Mouse (Mus musculus): Measurements from ENCODE around the gene Cfap206. TPM values are rescaled to one million over a fixed set of nuclear protein-coding genes. Genes with fewer than 3 reads are reported as not detected.

The Cfap206 gene
- polyA plus RNA-seq, 1 experiment, result 0.04 TPM

DNA sequence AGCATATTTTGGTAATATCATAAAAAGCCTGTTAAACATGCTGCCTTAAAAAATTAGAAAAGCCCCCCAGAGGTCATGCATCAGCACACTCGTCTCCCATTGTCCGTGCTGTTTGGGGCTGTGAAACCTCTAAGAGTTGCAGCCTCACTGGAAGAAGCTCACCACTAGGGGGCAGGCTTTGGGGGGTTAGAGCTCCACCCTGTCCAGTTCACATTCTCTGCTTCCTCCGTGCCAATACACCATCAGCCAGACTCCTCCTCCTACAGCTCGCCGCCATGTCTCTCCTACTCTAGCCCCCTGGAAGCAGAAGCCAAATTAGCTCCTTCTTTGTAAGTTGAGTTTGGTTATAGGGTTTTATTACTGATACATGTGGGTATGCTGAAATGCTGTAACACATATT lies 28.5 kb downstream of the Cfap206 start:
- Histone ChIP-seq H3K79me2 (ENCODE audit: control insufficient read depth, insufficient read depth) (no peaks in the 10 kb centered on the region), H3K36me3 (ENCODE audit: control insufficient read depth, insufficient read depth) (no peaks in the 10 kb centered on the region), H3K27me3 (ENCODE audit: control insufficient read depth, insufficient read depth, insufficient read length) (no peaks in the 10 kb centered on the region), H3K4me3 (ENCODE audit: insufficient read depth, poor library complexity, severe bottlenecking) (no peak overlapping the region), H3K79me3 (ENCODE audit: low read depth) (no peaks in the 10 kb centered on the region), H3ac (ENCODE audit: control insufficient read depth, insufficient read length, low read depth) (no peak overlapping the region)
- TF ChIP-seq MAX (IDR thresholded peaks at IDR 0.05) (no peak), CTCF (IDR thresholded peaks at IDR 0.05; ENCODE audit: control insufficient read depth, insufficient read depth, insufficient read length) (peak; percentile 21)

DNA sequence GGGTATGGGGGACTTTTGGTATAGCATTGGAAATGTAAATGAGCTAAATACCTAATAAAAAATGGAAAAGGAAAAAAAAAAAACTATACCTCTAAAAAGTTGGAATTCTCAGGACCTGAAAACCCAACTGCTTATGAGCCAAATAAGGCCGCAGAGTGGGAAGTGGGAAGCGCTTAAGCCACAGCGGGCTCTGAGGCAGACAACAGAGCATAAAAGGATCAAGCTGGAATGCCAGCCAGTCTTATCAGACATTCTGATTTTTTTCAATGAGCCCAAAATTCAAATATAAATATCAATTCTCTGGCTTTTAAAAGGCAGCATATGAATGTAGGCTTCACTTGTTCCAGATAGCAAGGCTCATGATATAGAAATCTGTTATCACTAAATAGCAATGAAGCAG lies 42.0 kb downstream of the Cfap206 start:
- Histone ChIP-seq H3K79me3 (ENCODE audit: low read depth) (peaks cover 6% of the 10 kb centered on the region), H3K36me3 (ENCODE audit: control insufficient read depth, insufficient read depth) (no peaks in the 10 kb centered on the region), H3K4me3 (ENCODE audit: insufficient read depth, poor library complexity, severe bottlenecking) (no peak overlapping the region), H3ac (ENCODE audit: control insufficient read depth, insufficient read length, low read depth) (no peak overlapping the region), H3K79me2 (ENCODE audit: control insufficient read depth, insufficient read depth) (peaks cover 32% of the 10 kb centered on the region), H3K27me3 (ENCODE audit: control insufficient read depth, insufficient read depth, insufficient read length) (no peaks in the 10 kb centered on the region)
- TF ChIP-seq MAX (IDR thresholded peaks at IDR 0.05), result no peak
- TF ChIP-seq MYOD1 (IDR thresholded peaks at IDR 0.05; ENCODE audit: control insufficient read depth, insufficient read length, low read depth), result no peak
- no peak for TF ChIP-seq CTCF (IDR thresholded peaks at IDR 0.05; ENCODE audit: control insufficient read depth, insufficient read depth, insufficient read length)

DNA sequence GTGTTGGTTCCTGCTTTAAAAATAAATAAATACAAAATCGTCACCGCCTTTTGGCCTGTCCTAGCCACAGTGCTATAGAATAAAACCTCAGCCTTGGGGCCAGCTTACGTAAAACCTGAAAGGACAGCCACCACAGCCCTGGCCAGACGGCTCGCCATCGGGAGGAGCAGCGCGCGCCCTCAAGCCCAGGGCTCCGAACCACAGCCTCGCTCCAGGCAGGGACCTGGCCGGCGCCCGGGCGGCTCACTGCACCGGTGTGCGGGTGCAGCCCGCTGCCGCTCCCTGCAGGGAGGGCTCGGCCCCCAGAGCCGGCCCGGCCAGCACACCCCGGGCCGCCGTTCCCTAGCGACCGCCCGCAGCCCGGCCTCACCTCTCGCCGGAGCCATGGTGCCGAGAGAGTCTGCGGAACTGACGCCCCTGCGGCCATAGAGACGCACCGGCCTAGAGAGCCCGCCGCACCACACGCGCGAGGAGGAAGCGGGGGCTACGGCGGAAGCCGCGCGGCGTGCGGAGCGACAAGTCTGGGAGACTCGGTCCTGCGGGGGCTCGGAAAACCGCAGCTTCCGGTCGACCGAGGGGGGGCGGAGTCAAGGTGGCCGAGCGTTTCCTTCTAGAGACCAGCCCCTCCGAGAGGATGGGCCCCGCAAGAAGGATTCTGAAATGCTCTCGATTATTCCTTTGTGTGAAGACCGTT lies 43.0 kb downstream of the Cfap206 start, which contains the start of gene Slc35a1:
Slc35a1 (minus strand) TSS at position 565 of the 694 bp plus-strand sequence.
- peak within 1 kb of the TSS; percentile 52 for H3K4me3 ChIP-seq (ENCODE audit: insufficient read depth, poor library complexity, severe bottlenecking)
- H3K27me3 ChIP-seq (ENCODE audit: control insufficient read depth, insufficient read depth, insufficient read length), result no peaks in the 10 kb centered on the region
- peaks cover 6% of the 10 kb centered on the region for H3K79me3 ChIP-seq (ENCODE audit: low read depth)
- no peak for TF ChIP-seq CTCF (IDR thresholded peaks at IDR 0.05; ENCODE audit: control insufficient read depth, insufficient read depth, insufficient read length)
- no peak for TF ChIP-seq MYOD1 (IDR thresholded peaks at IDR 0.05; ENCODE audit: control insufficient read depth, insufficient read length, low read depth)
- TF ChIP-seq CEBPB (IDR thresholded peaks at IDR 0.05; ENCODE audit: low read depth), result no peak
- no peak for TF ChIP-seq MYOG (IDR thresholded peaks at IDR 0.05; ENCODE audit: control insufficient read depth, extremely low read depth, insufficient read length)
- no peak for TF ChIP-seq USF1 (IDR thresholded peaks at IDR 0.05; ENCODE audit: low read depth)
- TF ChIP-seq MAX (IDR thresholded peaks at IDR 0.05), result no peak
- no peak for TF ChIP-seq FOSL1 (IDR thresholded peaks at IDR 0.05; ENCODE audit: insufficient read depth, low read length, poor library complexity, severe bottlenecking)
- H3ac ChIP-seq (ENCODE audit: control insufficient read depth, insufficient read length, low read depth), result peak within 1 kb of the TSS; percentile 82
- H3K36me3 ChIP-seq (ENCODE audit: control insufficient read depth, insufficient read depth), result no peaks in the 10 kb centered on the region
- peaks cover 32% of the 10 kb centered on the region for H3K79me2 ChIP-seq (ENCODE audit: control insufficient read depth, insufficient read depth)

DNA sequence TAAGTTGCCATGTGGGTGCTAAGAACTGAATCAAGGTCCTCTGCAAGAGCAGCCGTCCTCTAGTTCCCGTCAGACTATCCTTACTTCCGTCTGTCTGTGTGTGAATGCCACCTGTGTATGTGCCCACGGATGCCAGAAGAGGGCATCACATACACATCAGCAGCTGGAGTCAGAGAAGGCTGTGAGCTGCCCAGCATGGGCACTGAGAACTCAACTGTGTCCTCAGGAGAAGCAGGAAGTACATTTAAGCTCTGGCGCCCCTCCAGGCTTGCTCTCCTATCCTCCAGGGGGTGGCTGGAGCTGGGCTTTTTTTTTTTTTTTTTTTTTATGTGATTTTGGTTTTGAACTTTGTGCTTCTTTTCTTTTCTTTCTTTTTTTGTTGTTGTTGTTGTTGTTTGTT lies 49.5 kb downstream of the Cfap206 start:
- Histone ChIP-seq H3K79me3 (ENCODE audit: low read depth) (peaks cover 2% of the 10 kb centered on the region), H3K79me2 (ENCODE audit: control insufficient read depth, insufficient read depth) (peaks cover 17% of the 10 kb centered on the region), H3K36me3 (ENCODE audit: control insufficient read depth, insufficient read depth) (peaks cover 7% of the 10 kb centered on the region), H3K4me3 (ENCODE audit: insufficient read depth, poor library complexity, severe bottlenecking) (no peak overlapping the region), H3ac (ENCODE audit: control insufficient read depth, insufficient read length, low read depth) (no peak overlapping the region), H3K27me3 (ENCODE audit: control insufficient read depth, insufficient read depth, insufficient read length) (no peaks in the 10 kb centered on the region)
- TF ChIP-seq USF1 (IDR thresholded peaks at IDR 0.05; ENCODE audit: low read depth), result no peak
- TF ChIP-seq MAX (IDR thresholded peaks at IDR 0.05), result no peak
- no peak for TF ChIP-seq CTCF (IDR thresholded peaks at IDR 0.05; ENCODE audit: control insufficient read depth, insufficient read depth, insufficient read length)
- TF ChIP-seq MYOG (IDR thresholded peaks at IDR 0.05; ENCODE audit: control insufficient read depth, extremely low read depth, insufficient read length), result no peak
- no peak for TF ChIP-seq FOSL1 (IDR thresholded peaks at IDR 0.05; ENCODE audit: insufficient read depth, low read length, poor library complexity, severe bottlenecking)
- TF ChIP-seq MYOD1 (IDR thresholded peaks at IDR 0.05; ENCODE audit: control insufficient read depth, insufficient read length, low read depth), result no peak
- TF ChIP-seq CEBPB (IDR thresholded peaks at IDR 0.05; ENCODE audit: low read depth), result no peak

DNA sequence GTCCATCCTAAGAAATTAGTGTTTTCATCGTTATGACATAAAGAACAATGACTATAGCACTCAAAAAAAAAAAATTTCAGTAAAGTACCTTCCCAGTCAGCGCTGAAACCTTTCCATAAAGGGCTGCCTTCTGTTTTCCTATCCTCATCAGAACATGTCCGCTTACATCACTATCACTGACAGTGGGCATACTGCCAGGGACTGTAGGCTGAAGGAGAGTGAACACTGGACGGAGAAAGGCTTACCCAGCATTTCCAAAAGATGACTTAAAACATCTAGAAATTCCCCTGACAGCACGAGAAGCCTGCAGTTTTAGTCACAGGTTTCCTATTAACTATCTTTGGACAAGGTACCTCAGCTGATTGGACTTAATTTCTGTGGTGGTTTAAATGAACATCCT lies 56.3 kb downstream of the Cfap206 start:
- no peak for TF ChIP-seq CEBPB (IDR thresholded peaks at IDR 0.05; ENCODE audit: low read depth)
- TF ChIP-seq MYOG (IDR thresholded peaks at IDR 0.05; ENCODE audit: control insufficient read depth, extremely low read depth, insufficient read length), result no peak
- TF ChIP-seq FOSL1 (IDR thresholded peaks at IDR 0.05; ENCODE audit: insufficient read depth, low read length, poor library complexity, severe bottlenecking), result no peak
- TF ChIP-seq MAX (IDR thresholded peaks at IDR 0.05), result no peak
- no peak for TF ChIP-seq USF1 (IDR thresholded peaks at IDR 0.05; ENCODE audit: low read depth)
- TF ChIP-seq MYOD1 (IDR thresholded peaks at IDR 0.05; ENCODE audit: control insufficient read depth, insufficient read length, low read depth), result no peak
- no peak for TF ChIP-seq CTCF (IDR thresholded peaks at IDR 0.05; ENCODE audit: control insufficient read depth, insufficient read depth, insufficient read length)
- Histone ChIP-seq H3K4me3 (ENCODE audit: insufficient read depth, poor library complexity, severe bottlenecking) (no peak overlapping the region), H3K79me2 (ENCODE audit: control insufficient read depth, insufficient read depth) (no peaks in the 10 kb centered on the region), H3K79me3 (ENCODE audit: low read depth) (no peaks in the 10 kb centered on the region), H3K36me3 (ENCODE audit: control insufficient read depth, insufficient read depth) (peaks cover 34% of the 10 kb centered on the region), H3ac (ENCODE audit: control insufficient read depth, insufficient read length, low read depth) (no peak overlapping the region), H3K27me3 (ENCODE audit: control insufficient read depth, insufficient read depth, insufficient read length) (no peaks in the 10 kb centered on the region)

DNA sequence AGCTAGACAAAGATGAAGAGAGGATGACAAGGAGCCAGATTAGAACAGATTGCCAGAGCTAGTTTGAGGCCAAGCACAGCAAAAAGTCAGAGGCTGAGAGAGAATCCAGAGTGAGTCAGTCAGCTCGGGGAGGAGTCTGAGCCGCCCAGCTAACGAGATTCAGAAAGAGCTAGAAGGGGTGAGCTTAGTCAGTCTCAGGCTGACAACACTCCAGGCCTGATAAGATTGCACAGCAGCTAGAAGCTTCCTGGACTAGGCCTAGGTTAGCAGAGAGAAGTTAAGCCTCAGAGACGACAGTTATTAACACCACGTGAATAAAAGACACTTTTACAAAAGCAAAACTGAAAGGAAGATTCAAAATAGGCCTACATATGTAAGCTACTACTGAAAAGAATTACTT lies 62.1 kb downstream of the Cfap206 start:
- Histone ChIP-seq H3K27me3 (ENCODE audit: control insufficient read depth, insufficient read depth, insufficient read length) (no peaks in the 10 kb centered on the region), H3ac (ENCODE audit: control insufficient read depth, insufficient read length, low read depth) (no peak overlapping the region), H3K79me3 (ENCODE audit: low read depth) (no peaks in the 10 kb centered on the region), H3K36me3 (ENCODE audit: control insufficient read depth, insufficient read depth) (peaks cover 65% of the 10 kb centered on the region), H3K4me3 (ENCODE audit: insufficient read depth, poor library complexity, severe bottlenecking) (no peak overlapping the region), H3K79me2 (ENCODE audit: control insufficient read depth, insufficient read depth) (no peaks in the 10 kb centered on the region)
- TF ChIP-seq USF1 (IDR thresholded peaks at IDR 0.05; ENCODE audit: low read depth), result no peak
- TF ChIP-seq CEBPB (IDR thresholded peaks at IDR 0.05; ENCODE audit: low read depth), result no peak

Data from C2C12 (cell line).